In genomic region chr10:41936100-41936499, GRCm38 (mm10) we compare ENCODE assay signal across 9 mouse cellular contexts.
A peak's percentile ranks its signal among the peaks of the same experiment; 100 is the strongest.
DNase-seq lines count a peak whose midpoint lies in the region; ATAC-seq and TF ChIP-seq lines count a peak whose summit lies in the region.
"Had no signal": no experiment of that assay in that cellular context is flagged by ENCODE, and none has a peak within 500 bp of the region (broad histone marks: within the 10 kb centered on the region; RNA-seq: fewer than 3 reads in every experiment).

No protein-coding gene starts in this region.

- no peak for ATAC-seq in liver, embryonic 12.5 days
- ATAC-seq in liver, postnatal 0 days = no peak
- 0 out of 2 replicates have a peak, but pooled peaks have one; percentile 9 for ATAC-seq in forebrain, embryonic 16.5 days
- no peak for ATAC-seq in heart, postnatal 0 days (ENCODE audit: insufficient read depth, low read depth)
- no peak for ATAC-seq in intestine, embryonic 15.5 days

- no peak for TF ChIP-seq CTCF in liver, postnatal 0 days (IDR thresholded peaks at IDR 0.05; ENCODE audit: low read depth)
- no peak for TF ChIP-seq CTCF in heart, postnatal 0 days (IDR thresholded peaks at IDR 0.05; ENCODE audit: low read depth)

- H3K4me3 ChIP-seq in liver, embryonic 12.5 days = no peak overlapping the region
- H3K4me3 ChIP-seq in liver, postnatal 0 days (ENCODE audit: low read depth, low read length) = no peak overlapping the region
- H3K4me3 ChIP-seq in forebrain, embryonic 16.5 days (replicated peaks; ENCODE audit: low read length) = no peak overlapping the region
- H3K4me3 ChIP-seq in heart, postnatal 0 days (ENCODE audit: low read depth, low read length) = no peak overlapping the region
- no peak overlapping the region for H3K4me3 ChIP-seq in intestine, embryonic 15.5 days (replicated peaks)
- H3K4me3 ChIP-seq: embryonic facial prominence, embryonic 13.5 days had no signal

- DNase-seq in liver, postnatal 0 days = no peak
- no peak for DNase-seq in heart, postnatal 0 days (ENCODE audit: low spot score)
- DNase-seq in lung, postnatal 10 days = peak; percentile 74
- no peak for DNase-seq in thymus, postnatal 4 days
- no peak for DNase-seq in T-cell, adult 2 months (ENCODE audit: low spot score)

- no peak overlapping the region for H3K4me2 ChIP-seq in liver, embryonic 12.5 days
- H3K4me2 ChIP-seq in liver, postnatal 0 days (ENCODE audit: low read depth, low read length) = no peak overlapping the region
- H3K4me2 ChIP-seq in forebrain, embryonic 16.5 days (ENCODE audit: low read length) = no peak overlapping the region; the same call in 1 of the 2 replicates
- no peak overlapping the region for H3K4me2 ChIP-seq in heart, postnatal 0 days (ENCODE audit: low read depth, low read length)
- no peak overlapping the region for H3K4me2 ChIP-seq in intestine, embryonic 15.5 days (replicated peaks)
- H3K4me2 ChIP-seq: embryonic facial prominence, embryonic 13.5 days had no signal

- no peak for TF ChIP-seq EP300 in liver, postnatal 0 days (IDR thresholded peaks at IDR 0.05; ENCODE audit: low read depth)
- no peak for TF ChIP-seq EP300 in heart, postnatal 0 days (IDR thresholded peaks at IDR 0.05; ENCODE audit: low read depth)

- H3K27ac ChIP-seq in liver, embryonic 12.5 days = peak overlapping the region; percentile 3; the same call in 1 of the 2 replicates
- no peak overlapping the region for H3K27ac ChIP-seq in liver, postnatal 0 days (ENCODE audit: low read depth)
- peak overlapping the region; percentile 82 for H3K27ac ChIP-seq in forebrain, embryonic 16.5 days (ENCODE audit: low read length)
- peak overlapping the region; percentile 92 for H3K27ac ChIP-seq in heart, postnatal 0 days (ENCODE audit: low read depth)
- H3K27ac ChIP-seq in intestine, embryonic 15.5 days = no peak overlapping the region; the same call in 1 of the 2 replicates
- H3K27ac ChIP-seq: embryonic facial prominence, embryonic 13.5 days had no signal

- peaks cover 9% of the 10 kb centered on the region; the same call in 1 of the 2 replicates for H3K9me3 ChIP-seq in liver, embryonic 12.5 days (replicated peaks)
- H3K9me3 ChIP-seq in liver, postnatal 0 days (ENCODE audit: low read length) = no peaks in the 10 kb centered on the region
- no peaks in the 10 kb centered on the region for H3K9me3 ChIP-seq in forebrain, embryonic 16.5 days (ENCODE audit: control insufficient read depth, low read length)
- H3K9me3 ChIP-seq in heart, postnatal 0 days (replicated peaks; ENCODE audit: control insufficient read depth, low read length) = no peaks in the 10 kb centered on the region
- H3K9me3 ChIP-seq in intestine, embryonic 15.5 days = no peaks in the 10 kb centered on the region

- peaks cover 35% of the 10 kb centered on the region for H3K4me1 ChIP-seq in liver, embryonic 12.5 days
- peaks cover 13% of the 10 kb centered on the region for H3K4me1 ChIP-seq in liver, postnatal 0 days (ENCODE audit: insufficient read depth)
- peaks cover 56% of the 10 kb centered on the region for H3K4me1 ChIP-seq in forebrain, embryonic 16.5 days (replicated peaks; ENCODE audit: control insufficient read depth, insufficient read depth, low read length)
- peaks cover 55% of the 10 kb centered on the region for H3K4me1 ChIP-seq in heart, postnatal 0 days (ENCODE audit: control insufficient read depth, insufficient read depth)
- peaks cover 13% of the 10 kb centered on the region for H3K4me1 ChIP-seq in intestine, embryonic 15.5 days (replicated peaks)

- no peaks in the 10 kb centered on the region for H3K36me3 ChIP-seq in liver, embryonic 12.5 days
- no peaks in the 10 kb centered on the region for H3K36me3 ChIP-seq in liver, postnatal 0 days (replicated peaks; ENCODE audit: insufficient read depth, low read length)
- H3K36me3 ChIP-seq in forebrain, embryonic 16.5 days (ENCODE audit: control insufficient read depth, insufficient read depth) = no peaks in the 10 kb centered on the region
- no peaks in the 10 kb centered on the region for H3K36me3 ChIP-seq in heart, postnatal 0 days (replicated peaks; ENCODE audit: control insufficient read depth, insufficient read depth, low read length)
- H3K36me3 ChIP-seq in intestine, embryonic 15.5 days = no peaks in the 10 kb centered on the region
- H3K36me3 ChIP-seq: embryonic facial prominence, embryonic 13.5 days had no signal

- no peak overlapping the region for H3K9ac ChIP-seq in liver, embryonic 12.5 days
- H3K9ac ChIP-seq in liver, postnatal 0 days (replicated peaks) = no peak overlapping the region
- H3K9ac ChIP-seq in forebrain, embryonic 16.5 days (replicated peaks; ENCODE audit: low read depth, low read length) = no peak overlapping the region
- no peak overlapping the region for H3K9ac ChIP-seq in heart, postnatal 0 days (replicated peaks; ENCODE audit: low read depth, low read length)
- no peak overlapping the region for H3K9ac ChIP-seq in intestine, embryonic 15.5 days
- H3K9ac ChIP-seq: embryonic facial prominence, embryonic 13.5 days had no signal

- H3K27me3 ChIP-seq in liver, embryonic 12.5 days (replicated peaks) = peaks cover 16% of the 10 kb centered on the region
- no peaks in the 10 kb centered on the region for H3K27me3 ChIP-seq in liver, postnatal 0 days (ENCODE audit: insufficient read depth, low read length)
- no peaks in the 10 kb centered on the region for H3K27me3 ChIP-seq in forebrain, embryonic 16.5 days (replicated peaks; ENCODE audit: control insufficient read depth, insufficient read depth, low read length)
- H3K27me3 ChIP-seq in heart, postnatal 0 days (ENCODE audit: control insufficient read depth, insufficient read depth, low read length) = no peaks in the 10 kb centered on the region
- no peaks in the 10 kb centered on the region for H3K27me3 ChIP-seq in intestine, embryonic 15.5 days (replicated peaks)
- H3K27me3 ChIP-seq: embryonic facial prominence, embryonic 13.5 days had no signal

- 49% methylated on average over 4 of the region's 4 CpGs for WGBS in liver, embryonic 12.5 days (ENCODE audit: insufficient replicate concordance)
- 61% methylated on average over 4 of the region's 4 CpGs for WGBS in liver, postnatal 0 days (ENCODE audit: insufficient replicate concordance)
- WGBS in forebrain, embryonic 16.5 days = 30% methylated on average over 4 of the region's 4 CpGs
- 42% methylated on average over 4 of the region's 4 CpGs for WGBS in heart, postnatal 0 days
- 47% methylated on average over 4 of the region's 4 CpGs for WGBS in intestine, embryonic 15.5 days

Comparison
In these comparisons a context has a peak if more than half of its experiments do, and no peak if none do; other contexts are left out.
1. H3K27ac ChIP-seq: peak in liver, embryonic 12.5 days (single experiment), forebrain, embryonic 16.5 days (single experiment) and heart, postnatal 0 days (single experiment); none in liver, postnatal 0 days (single experiment) and intestine, embryonic 15.5 days (single experiment).